Mouse (Mus musculus): ENCODE results near the gene Cenpx.

DNA sequence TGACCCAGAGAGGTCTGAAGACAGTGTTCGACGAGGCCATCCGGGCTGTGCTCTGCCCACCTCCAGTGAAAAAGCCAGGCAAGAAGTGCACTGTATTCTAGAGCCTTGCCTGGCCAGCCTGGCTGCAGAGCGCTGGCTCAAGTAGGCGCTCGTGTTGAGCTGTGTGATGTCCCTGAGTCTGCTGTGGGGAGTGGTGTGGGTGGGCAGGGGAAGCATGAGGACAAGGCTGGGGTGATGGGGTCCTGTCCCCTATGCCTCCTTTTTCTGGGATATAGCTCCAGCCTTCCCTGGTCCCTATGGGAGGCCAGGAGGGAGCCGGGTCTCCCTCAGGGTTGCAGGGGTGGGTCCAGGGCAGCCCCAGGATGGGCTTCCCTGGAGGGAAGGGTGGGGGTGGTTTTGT is 10.0 kb upstream of the Cenpx start:
- TF ChIP-seq CEBPB (IDR thresholded peaks at IDR 0.05; ENCODE audit: low read depth) (no peak), CTCF (IDR thresholded peaks at IDR 0.05; ENCODE audit: control insufficient read depth, insufficient read depth, insufficient read length) (no peak), MAX (IDR thresholded peaks at IDR 0.05) (no peak), USF1 (IDR thresholded peaks at IDR 0.05; ENCODE audit: low read depth) (no peak), MYOD1 (IDR thresholded peaks at IDR 0.05; ENCODE audit: control insufficient read depth, insufficient read length, low read depth) (no peak), MYOG (IDR thresholded peaks at IDR 0.05; ENCODE audit: control insufficient read depth, extremely low read depth, insufficient read length) (no peak)
